Mouse (Mus musculus): Measurements from ENCODE around the gene Csnk2a2. TPM values are rescaled to one million over a fixed set of nuclear protein-coding genes. Genes with fewer than 3 reads are reported as not detected.

The Csnk2a2 gene
- 17.5 and 20.7 TPM in 2 replicates for polyA plus RNA-seq (2014; fragmentation: Nextera tagmentation; extraction: Ambion mirVana)

DNA sequence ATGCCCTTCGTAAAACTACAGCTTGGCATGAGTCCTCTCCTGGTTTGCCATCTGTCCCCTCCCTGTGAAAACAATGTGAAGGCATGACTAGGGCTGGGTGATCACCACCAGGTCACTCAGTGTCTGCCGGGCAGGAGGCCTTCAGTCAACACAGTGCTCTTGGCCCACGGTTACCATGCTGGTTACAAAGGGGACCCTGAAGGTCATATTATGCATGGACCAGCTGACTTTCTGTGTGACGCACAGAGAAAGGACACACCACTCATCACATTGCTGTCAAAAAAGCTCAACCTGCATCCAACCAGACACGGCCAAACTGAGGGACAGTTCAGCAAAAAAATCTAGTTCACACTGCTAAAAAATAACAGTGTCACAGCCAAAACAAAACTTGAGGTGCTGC is at the start of gene Csnk2a2:
Gene Csnk2a2 (minus strand): TSS at position 34 of the 400 bp plus-strand sequence.
- peaks cover 20% of the 10 kb centered on the region for H3K36me3 ChIP-seq (ENCODE audit: control insufficient read depth, insufficient read depth, low read length)
- ATAC-seq (replicated peaks; ENCODE audit: low FRiP score, low TSS enrichment, low read depth) = no peak
- H3K9me3 ChIP-seq (ENCODE audit: control insufficient read depth, low read length) = no peaks in the 10 kb centered on the region
- no peak within 1 kb of the TSS for H3K27ac ChIP-seq (ENCODE audit: low read depth)
- peak within 1 kb of the TSS; percentile 90 for H3K4me3 ChIP-seq (ENCODE audit: low read depth, low read length)
- H3K4me2 ChIP-seq (ENCODE audit: low read length) = peak within 1 kb of the TSS; percentile 59
- no peaks in the 10 kb centered on the region for H3K27me3 ChIP-seq (replicated peaks; ENCODE audit: control insufficient read depth, insufficient read depth, low read length)
- 77% methylated on average over 5 of the region's 5 CpGs for WGBS
- H3K4me1 ChIP-seq (replicated peaks; ENCODE audit: control insufficient read depth, insufficient read depth, low read length) = peaks cover 6% of the 10 kb centered on the region
- peak within 1 kb of the TSS; percentile 93 for H3K9ac ChIP-seq (ENCODE audit: low read length)
- DNase-seq (ENCODE audit: low spot score) = no peak

DNA sequence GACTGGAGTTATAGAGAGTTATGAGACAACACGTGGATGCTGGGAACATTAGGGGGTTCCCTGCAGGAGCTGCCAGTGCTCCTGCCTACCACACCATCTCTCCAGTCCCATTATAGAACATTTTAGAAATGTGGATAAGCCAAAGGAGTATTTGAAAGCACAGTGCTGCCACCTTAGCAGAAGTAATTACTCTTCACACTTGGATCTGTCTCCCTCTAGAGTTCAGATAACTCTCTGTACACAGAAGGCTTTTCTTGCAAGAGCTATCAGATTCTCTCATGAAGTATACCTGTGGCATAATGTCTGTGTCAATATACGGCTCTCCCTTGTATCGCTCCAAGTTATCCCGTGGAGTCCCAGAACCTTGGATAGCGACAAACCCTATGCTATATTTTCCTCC is 49.6 kb upstream of the Csnk2a2 start:
- no peak for ATAC-seq (replicated peaks; ENCODE audit: low FRiP score, low TSS enrichment, low read depth)
- 63% methylated on average over 5 of the region's 5 CpGs for WGBS
- Histone ChIP-seq H3K4me1 (replicated peaks; ENCODE audit: control insufficient read depth, insufficient read depth, low read length) (no peaks in the 10 kb centered on the region), H3K9me3 (ENCODE audit: control insufficient read depth, low read length) (no peaks in the 10 kb centered on the region), H3K4me2 (ENCODE audit: low read length) (no peak overlapping the region), H3K27me3 (replicated peaks; ENCODE audit: control insufficient read depth, insufficient read depth, low read length) (no peaks in the 10 kb centered on the region), H3K4me3 (ENCODE audit: low read depth, low read length) (no peak overlapping the region), H3K36me3 (ENCODE audit: control insufficient read depth, insufficient read depth, low read length) (no peaks in the 10 kb centered on the region), H3K27ac (ENCODE audit: low read depth) (no peak overlapping the region), H3K9ac (ENCODE audit: low read length) (no peak overlapping the region)
- DNase-seq (ENCODE audit: low spot score) = no peak

DNA sequence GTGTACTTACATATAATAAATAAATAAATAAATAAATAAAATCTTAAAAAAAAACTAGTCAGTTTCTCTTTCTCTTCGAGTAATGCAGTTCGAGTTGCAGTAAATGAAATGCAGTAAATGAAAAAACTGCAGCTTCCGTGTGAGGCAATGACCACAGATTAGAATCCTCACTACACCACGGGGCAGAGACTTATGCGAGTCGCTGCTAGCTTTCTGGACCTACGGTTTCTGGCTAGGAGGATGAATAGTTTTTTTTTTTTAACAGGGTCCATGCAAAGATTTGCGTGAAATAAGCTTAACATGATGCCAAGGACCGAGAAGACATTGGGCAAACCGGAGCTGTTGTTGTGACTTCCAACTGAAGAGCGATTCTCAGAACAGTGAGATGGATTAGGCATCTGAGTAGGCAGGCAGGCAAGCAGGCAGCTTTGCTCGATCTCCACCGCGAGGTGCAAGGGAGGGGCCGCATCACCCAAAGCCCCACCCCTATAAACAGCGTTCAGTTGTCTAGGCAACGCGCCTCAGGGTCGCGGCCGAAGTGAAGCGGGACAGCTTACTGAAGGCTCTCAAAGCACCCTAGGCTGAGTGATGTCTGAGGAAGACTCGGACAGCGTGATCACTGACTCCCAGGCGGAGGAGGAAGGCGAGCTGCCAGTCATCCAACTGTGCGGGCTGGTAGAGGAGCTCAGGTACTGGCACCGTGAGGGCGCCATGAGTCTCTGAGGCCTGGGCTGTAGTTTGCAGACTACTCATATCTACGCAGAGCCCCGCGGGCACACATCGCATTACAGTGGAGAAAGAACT is 43.9 kb upstream of the Csnk2a2 start, which contains the start of gene Ccdc113:
Gene Ccdc113 (plus strand): TSS at position 502 of the 804 bp plus-strand sequence.
- WGBS = 10% methylated on average over 33 of the region's 33 CpGs
- no peaks in the 10 kb centered on the region for H3K9me3 ChIP-seq (ENCODE audit: control insufficient read depth, low read length)
- ATAC-seq (replicated peaks; ENCODE audit: low FRiP score, low TSS enrichment, low read depth) = peak; percentile 90
- H3K4me3 ChIP-seq (ENCODE audit: low read depth, low read length) = peak within 1 kb of the TSS; percentile 39
- DNase-seq (ENCODE audit: low spot score) = peak; percentile 77
- H3K27ac ChIP-seq (ENCODE audit: low read depth) = no peak within 1 kb of the TSS
- H3K4me2 ChIP-seq (ENCODE audit: low read length) = peak within 1 kb of the TSS; percentile 74
- H3K9ac ChIP-seq (ENCODE audit: low read length) = peak within 1 kb of the TSS; percentile 38
- no peaks in the 10 kb centered on the region for H3K36me3 ChIP-seq (ENCODE audit: control insufficient read depth, insufficient read depth, low read length)
- H3K4me1 ChIP-seq (replicated peaks; ENCODE audit: control insufficient read depth, insufficient read depth, low read length) = no peaks in the 10 kb centered on the region
- H3K27me3 ChIP-seq (replicated peaks; ENCODE audit: control insufficient read depth, insufficient read depth, low read length) = no peaks in the 10 kb centered on the region

DNA sequence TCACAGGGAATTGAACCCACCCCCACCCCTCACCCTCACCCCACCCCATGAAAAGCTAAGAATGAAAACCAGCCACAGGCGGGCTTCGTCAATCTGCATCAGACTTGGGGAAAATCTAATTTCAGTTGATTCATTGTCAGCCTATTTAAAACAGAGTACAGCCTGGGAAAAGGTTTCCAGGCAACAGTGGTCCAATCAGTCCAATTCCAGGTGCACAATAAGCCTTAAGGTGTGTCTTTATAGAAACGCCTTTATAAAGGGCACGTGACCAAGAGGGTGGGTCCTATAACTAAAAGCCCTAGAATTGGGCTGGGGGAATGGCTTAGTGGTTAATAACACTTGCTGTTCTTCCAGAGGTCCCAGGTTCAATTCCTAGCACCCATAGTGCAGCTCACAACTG is 42.4 kb upstream of the Csnk2a2 start:
- ATAC-seq (replicated peaks; ENCODE audit: low FRiP score, low TSS enrichment, low read depth) = no peak
- H3K27ac ChIP-seq (ENCODE audit: low read depth) = no peak overlapping the region

DNA sequence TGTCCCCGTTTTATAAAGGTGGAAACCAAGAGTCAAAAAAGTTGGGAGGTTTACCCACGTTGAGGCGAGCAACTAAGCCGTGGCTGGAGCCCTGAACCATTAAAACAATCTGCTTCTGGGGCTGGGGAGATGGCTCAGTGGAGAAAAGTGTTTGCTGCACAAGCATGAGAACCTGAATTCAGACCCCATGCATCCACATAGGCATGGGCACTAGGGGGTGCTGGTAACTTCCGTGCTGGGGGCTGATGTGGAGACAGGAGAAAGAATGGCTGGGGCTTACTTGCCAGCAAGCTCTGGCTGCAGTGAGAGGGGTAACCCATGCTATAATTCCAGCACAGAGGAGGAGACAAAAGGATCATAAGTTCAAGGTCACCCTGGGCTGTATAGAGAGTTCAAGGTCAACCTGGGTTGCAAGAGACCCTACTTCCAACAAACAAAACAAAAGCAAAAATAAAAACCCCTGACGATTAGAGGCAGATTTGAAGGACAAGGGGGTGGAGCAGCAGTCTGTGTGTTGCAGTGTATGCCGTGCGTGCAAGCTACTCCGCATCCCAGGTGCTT is 39.0 kb upstream of the Csnk2a2 start:
- no peaks in the 10 kb centered on the region for H3K4me1 ChIP-seq (replicated peaks; ENCODE audit: control insufficient read depth, insufficient read depth, low read length)
- H3K27me3 ChIP-seq (replicated peaks; ENCODE audit: control insufficient read depth, insufficient read depth, low read length) = no peaks in the 10 kb centered on the region
- H3K9ac ChIP-seq (ENCODE audit: low read length) = no peak overlapping the region
- H3K9me3 ChIP-seq (ENCODE audit: control insufficient read depth, low read length) = no peaks in the 10 kb centered on the region
- DNase-seq (ENCODE audit: low spot score) (no peak), ATAC-seq (replicated peaks; ENCODE audit: low FRiP score, low TSS enrichment, low read depth) (no peak)
- H3K4me3 ChIP-seq (ENCODE audit: low read depth, low read length) = no peak overlapping the region
- no peak overlapping the region for H3K4me2 ChIP-seq (ENCODE audit: low read length)
- WGBS = 60% methylated on average over 9 of the region's 9 CpGs
- H3K27ac ChIP-seq (ENCODE audit: low read depth) = no peak overlapping the region
- no peaks in the 10 kb centered on the region for H3K36me3 ChIP-seq (ENCODE audit: control insufficient read depth, insufficient read depth, low read length)

More for the DNA sequence above, 42.4 kb upstream of the Csnk2a2 start:
- DNase-seq (ENCODE audit: low spot score) = no peak
- H3K36me3 ChIP-seq (ENCODE audit: control insufficient read depth, insufficient read depth, low read length) = no peaks in the 10 kb centered on the region
- no peaks in the 10 kb centered on the region for H3K27me3 ChIP-seq (replicated peaks; ENCODE audit: control insufficient read depth, insufficient read depth, low read length)
- H3K9ac ChIP-seq (ENCODE audit: low read length) = no peak overlapping the region
- H3K4me2 ChIP-seq (ENCODE audit: low read length) = no peak overlapping the region
- no peaks in the 10 kb centered on the region for H3K4me1 ChIP-seq (replicated peaks; ENCODE audit: control insufficient read depth, insufficient read depth, low read length)
- WGBS = 61% methylated on average over 4 of the region's 4 CpGs
- no peak overlapping the region for H3K4me3 ChIP-seq (ENCODE audit: low read depth, low read length)
- H3K9me3 ChIP-seq (ENCODE audit: control insufficient read depth, low read length) = no peaks in the 10 kb centered on the region

DNA sequence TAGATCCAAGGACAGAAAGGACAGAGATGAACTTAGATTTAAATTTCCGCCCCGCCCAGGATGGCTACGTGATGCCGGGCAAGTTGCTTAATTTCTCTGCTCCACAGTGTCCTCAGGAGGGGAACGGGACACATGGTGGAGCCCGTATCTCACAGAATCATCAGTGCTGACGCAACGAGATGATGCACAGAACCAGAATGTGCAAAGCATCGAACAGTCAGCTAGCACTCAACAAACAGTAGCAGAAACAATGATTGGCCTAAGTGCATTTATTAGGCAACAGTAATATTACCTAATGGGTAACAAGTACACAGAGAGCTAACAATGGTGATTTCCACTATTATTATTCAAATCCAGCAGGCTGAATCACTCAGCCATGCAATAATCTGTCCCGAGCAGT is 38.4 kb upstream of the Csnk2a2 start:
- no peaks in the 10 kb centered on the region for H3K36me3 ChIP-seq (ENCODE audit: control insufficient read depth, insufficient read depth, low read length)
- ATAC-seq (replicated peaks; ENCODE audit: low FRiP score, low TSS enrichment, low read depth) (no peak), DNase-seq (ENCODE audit: low spot score) (no peak)
- no peaks in the 10 kb centered on the region for H3K4me1 ChIP-seq (replicated peaks; ENCODE audit: control insufficient read depth, insufficient read depth, low read length)
- no peaks in the 10 kb centered on the region for H3K9me3 ChIP-seq (ENCODE audit: control insufficient read depth, low read length)
- H3K27me3 ChIP-seq (replicated peaks; ENCODE audit: control insufficient read depth, insufficient read depth, low read length) = no peaks in the 10 kb centered on the region
- H3K4me2 ChIP-seq (ENCODE audit: low read length) = no peak overlapping the region
- H3K4me3 ChIP-seq (ENCODE audit: low read depth, low read length) = no peak overlapping the region
- no peak overlapping the region for H3K9ac ChIP-seq (ENCODE audit: low read length)
- 88% methylated on average over 10 of the region's 10 CpGs for whole genome bisulfite sequencing
- no peak overlapping the region for H3K27ac ChIP-seq (ENCODE audit: low read depth)

DNA sequence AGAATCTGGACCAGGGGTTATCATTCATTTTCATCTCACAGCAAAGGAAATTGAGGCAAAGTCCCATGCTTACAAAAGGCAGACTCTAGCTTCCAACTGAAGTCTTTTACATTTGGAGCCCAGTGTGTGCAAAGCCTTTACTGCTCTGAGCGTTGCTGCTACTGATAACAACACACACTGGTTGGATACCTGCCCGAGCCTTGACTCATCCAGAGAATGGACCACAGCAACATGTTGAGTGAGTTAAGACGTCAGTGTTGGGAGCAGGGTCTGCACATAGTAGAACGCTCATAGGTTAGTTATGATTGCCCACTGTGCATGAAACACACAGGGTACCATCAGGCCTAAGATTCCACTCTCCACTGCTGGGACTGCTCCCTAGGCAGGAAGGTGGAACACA is 34.2 kb upstream of the Csnk2a2 start:
- Histone ChIP-seq H3K36me3 (ENCODE audit: control insufficient read depth, insufficient read depth, low read length) (no peaks in the 10 kb centered on the region), H3K4me1 (replicated peaks; ENCODE audit: control insufficient read depth, insufficient read depth, low read length) (no peaks in the 10 kb centered on the region), H3K9ac (ENCODE audit: low read length) (no peak overlapping the region), H3K27me3 (replicated peaks; ENCODE audit: control insufficient read depth, insufficient read depth, low read length) (no peaks in the 10 kb centered on the region), H3K4me2 (ENCODE audit: low read length) (no peak overlapping the region), H3K27ac (ENCODE audit: low read depth) (no peak overlapping the region), H3K4me3 (ENCODE audit: low read depth, low read length) (no peak overlapping the region), H3K9me3 (ENCODE audit: control insufficient read depth, low read length) (no peaks in the 10 kb centered on the region)
- ATAC-seq (replicated peaks; ENCODE audit: low FRiP score, low TSS enrichment, low read depth) (no peak), DNase-seq (ENCODE audit: low spot score) (no peak)
- 87% methylated on average over 4 of the region's 4 CpGs for WGBS

DNA sequence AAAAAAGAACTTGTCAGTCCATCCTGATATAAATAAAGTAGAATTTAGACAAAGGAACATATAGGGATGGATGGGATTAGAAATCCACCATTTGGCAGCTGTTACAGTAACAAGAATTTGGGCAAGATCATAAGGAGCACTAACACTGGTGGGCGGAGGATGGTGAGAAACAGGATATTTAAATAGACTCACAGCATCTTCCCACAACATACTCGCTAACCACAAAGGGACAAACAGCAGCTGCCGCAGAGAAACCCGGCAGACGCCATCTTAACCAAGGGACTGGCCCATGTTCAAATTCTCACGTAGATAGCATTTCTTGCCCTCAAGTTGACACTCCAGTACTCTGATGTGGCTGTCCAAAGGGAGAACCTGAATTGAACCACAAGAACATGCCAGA is 27.1 kb upstream of the Csnk2a2 start:
- 93% methylated on average over 6 of the region's 6 CpGs for WGBS
- ATAC-seq (replicated peaks; ENCODE audit: low FRiP score, low TSS enrichment, low read depth) = no peak
- H3K9ac ChIP-seq (ENCODE audit: low read length) = no peak overlapping the region
- H3K4me2 ChIP-seq (ENCODE audit: low read length) = no peak overlapping the region
- H3K36me3 ChIP-seq (ENCODE audit: control insufficient read depth, insufficient read depth, low read length) = no peaks in the 10 kb centered on the region
- no peak overlapping the region for H3K27ac ChIP-seq (ENCODE audit: low read depth)
- H3K9me3 ChIP-seq (ENCODE audit: control insufficient read depth, low read length) = no peaks in the 10 kb centered on the region
- H3K4me1 ChIP-seq (replicated peaks; ENCODE audit: control insufficient read depth, insufficient read depth, low read length) = no peaks in the 10 kb centered on the region
- no peak for DNase-seq (ENCODE audit: low spot score)
- H3K27me3 ChIP-seq (replicated peaks; ENCODE audit: control insufficient read depth, insufficient read depth, low read length) = no peaks in the 10 kb centered on the region
- no peak overlapping the region for H3K4me3 ChIP-seq (ENCODE audit: low read depth, low read length)

DNA sequence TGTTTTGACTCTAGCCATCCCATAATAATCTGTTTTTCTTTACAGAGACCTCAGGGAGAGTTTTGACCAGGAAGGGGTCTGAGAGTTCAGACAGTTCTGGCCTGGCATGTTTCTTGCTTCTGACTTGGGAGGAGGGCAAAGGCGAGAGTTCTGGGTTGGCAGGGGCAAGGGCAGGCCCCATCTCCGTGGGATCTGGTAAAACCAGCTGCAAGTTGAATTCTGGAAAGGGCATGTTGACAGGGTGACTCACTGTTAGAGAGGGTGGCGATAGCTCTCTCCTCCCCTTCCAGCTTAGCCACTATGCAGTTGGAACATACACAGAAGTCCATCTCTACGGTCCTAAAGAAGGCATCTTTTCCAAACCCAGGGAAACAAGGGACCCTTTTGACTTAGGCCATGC is 23.4 kb upstream of the Csnk2a2 start:
- no peaks in the 10 kb centered on the region for H3K27me3 ChIP-seq (replicated peaks; ENCODE audit: control insufficient read depth, insufficient read depth, low read length)
- no peaks in the 10 kb centered on the region for H3K4me1 ChIP-seq (replicated peaks; ENCODE audit: control insufficient read depth, insufficient read depth, low read length)
- no peaks in the 10 kb centered on the region for H3K36me3 ChIP-seq (ENCODE audit: control insufficient read depth, insufficient read depth, low read length)
- no peak overlapping the region for H3K4me2 ChIP-seq (ENCODE audit: low read length)
- H3K27ac ChIP-seq (ENCODE audit: low read depth) = no peak overlapping the region
- 67% methylated on average over 4 of the region's 4 CpGs for WGBS
- no peak overlapping the region for H3K9ac ChIP-seq (ENCODE audit: low read length)
- no peak for DNase-seq (ENCODE audit: low spot score)
- no peaks in the 10 kb centered on the region for H3K9me3 ChIP-seq (ENCODE audit: control insufficient read depth, low read length)
- no peak overlapping the region for H3K4me3 ChIP-seq (ENCODE audit: low read depth, low read length)
- no peak for ATAC-seq (replicated peaks; ENCODE audit: low FRiP score, low TSS enrichment, low read depth)
